Mouse (Mus musculus): Measurements from ENCODE around the gene Prm2.
A peak's percentile ranks its signal among the peaks of the same experiment; 100 is the strongest.

Gene Prm2

GRCm38 (mm10) chr16:10773543-10773942 is 22.4 kb downstream of the Prm2 start:
- DNase-seq = no peak

- peak; percentile 73 for DNase-seq
Observed at GRCm38 (mm10) chr16:10771769-10772510, 24.0 kb downstream of the Prm2 start.

- peak; percentile 66 for DNase-seq
Observed at GRCm38 (mm10) chr16:10770531-10771325, 25.2 kb downstream of the Prm2 start.

GRCm38 (mm10) chr16:10769661-10770060 is 26.3 kb downstream of the Prm2 start:
- DNase-seq = peak; percentile 78

GRCm38 (mm10) chr16:10768821-10769220 is 27.1 kb downstream of the Prm2 start:
- DNase-seq = no peak

- peak; percentile 89 for DNase-seq
Observed at GRCm38 (mm10) chr16:10767158-10767557, 28.8 kb downstream of the Prm2 start.

- no peak for DNase-seq
Observed at GRCm38 (mm10) chr16:10764323-10764722, 31.6 kb downstream of the Prm2 start.

GRCm38 (mm10) chr16:10763540-10764264 is 32.2 kb downstream of the Prm2 start:
- no peak for DNase-seq

- DNase-seq = no peak
Observed at GRCm38 (mm10) chr16:10762569-10763180, 33.3 kb downstream of the Prm2 start.

- DNase-seq = no peak
Observed at GRCm38 (mm10) chr16:10761182-10761581, 34.8 kb downstream of the Prm2 start.

GRCm38 (mm10) chr16:10756168-10756567 is 39.8 kb downstream of the Prm2 start:
- DNase-seq = no peak

- no peak for DNase-seq
Observed at GRCm38 (mm10) chr16:10754521-10755296, 41.2 kb downstream of the Prm2 start.

GRCm38 (mm10) chr16:10749824-10750223 is 46.1 kb downstream of the Prm2 start:
- DNase-seq = peak; percentile 54

GRCm38 (mm10) chr16:10749226-10749625 is 46.7 kb downstream of the Prm2 start:
- DNase-seq = peak; percentile 77

Measured in thymus, postnatal 4 days (tissue).